Mouse (Mus musculus): ENCODE results near the gene Olfr305. TPM values are rescaled to one million over a fixed set of nuclear protein-coding genes. Genes with fewer than 3 reads are reported as not detected.

Gene Olfr305
- total and polyA plus RNA-seq, 3 experiments, result not detected

- no peak within 1 kb of the TSS for H3K9ac ChIP-seq (ENCODE audit: insufficient read depth, low read depth)
- no peaks in the 10 kb centered on the region for H3K79me2 ChIP-seq (replicated peaks; ENCODE audit: control insufficient read depth, extremely low read depth, insufficient read depth, poor library complexity, severe bottlenecking)
- peaks cover 18% of the 10 kb centered on the region for H3K9me3 ChIP-seq (replicated peaks; ENCODE audit: low read length)
- no peak for TF ChIP-seq ZMIZ1 (IDR thresholded peaks at IDR 0.05; ENCODE audit: low read depth, low read length)
- no peak for TF ChIP-seq GABPA (IDR thresholded peaks at IDR 0.05; ENCODE audit: insufficient replicate concordance, low read depth, low read length)
- no peak for TF ChIP-seq IRF4 (IDR thresholded peaks at IDR 0.05; ENCODE audit: low read depth, low read length)
- no peak for TF ChIP-seq BHLHE40 (IDR thresholded peaks at IDR 0.05; ENCODE audit: low read depth, low read length)
- no peak for TF ChIP-seq MEF2A (IDR thresholded peaks at IDR 0.05; ENCODE audit: borderline replicate concordance, low read depth, low read length)
- TF ChIP-seq MAX (IDR thresholded peaks at IDR 0.05; ENCODE audit: low read length), result no peak
- no peak for TF ChIP-seq TCF12 (IDR thresholded peaks at IDR 0.05; ENCODE audit: low read depth, low read length)
- TF ChIP-seq JUN (IDR thresholded peaks at IDR 0.05; ENCODE audit: insufficient read depth, low read depth, low read length), result no peak
- TF ChIP-seq POLR2AphosphoS2 (IDR thresholded peaks at IDR 0.05; ENCODE audit: low read depth, low read length), result no peak
- TF ChIP-seq CTCF (conservative IDR thresholded peaks at IDR 0.05 in 1 of 2, IDR thresholded peaks at IDR 0.05 in 1 of 2; ENCODE audit: low read depth in 2 of 2, low read length in 2 of 2), result no peak
- no peak for TF ChIP-seq CHD2 (IDR thresholded peaks at IDR 0.05; ENCODE audit: low read length)
- TF ChIP-seq SMC3 (IDR thresholded peaks at IDR 0.05; ENCODE audit: low read depth, low read length), result no peak
- no peak for TF ChIP-seq RAD21 (IDR thresholded peaks at IDR 0.05; ENCODE audit: low read depth, low read length)
- no peak for TF ChIP-seq EP300 (IDR thresholded peaks at IDR 0.05; ENCODE audit: low read length)
- TF ChIP-seq HCFC1 (IDR thresholded peaks at IDR 0.05; ENCODE audit: low read depth, low read length), result no peak
- no peak for TF ChIP-seq ZNF384 (IDR thresholded peaks at IDR 0.05; ENCODE audit: low read depth, low read length)
- TF ChIP-seq POLR2A (IDR thresholded peaks at IDR 0.05; ENCODE audit: low read depth, low read length), result no peak
- dilution Hi-C loops (cut with MboI; ENCODE audit: extremely low pct_ligation_motif_present, extremely low pct_unique_long_range_greater_than_20kb, low sequenced_read_pairs), result no loop called here
- DNase-seq (ENCODE audit: extremely low read depth), result no peak
- H3K27me3 ChIP-seq (replicated peaks), result no peaks in the 10 kb centered on the region
- H3K27ac ChIP-seq (ENCODE audit: insufficient read depth, low read depth), result no peak within 1 kb of the TSS
- no peaks in the 10 kb centered on the region for H3K36me3 ChIP-seq (replicated peaks in 1 of 2; ENCODE audit: control insufficient read depth in 1 of 2, insufficient read depth in 1 of 2, low read length in 1 of 2)
- H3K4me1 ChIP-seq (ENCODE audit: control insufficient read depth in 1 of 2, insufficient read depth in 2 of 2), result no peaks in the 10 kb centered on the region
- H3K4me3 ChIP-seq (replicated peaks in 1 of 3; ENCODE audit: low read depth in 2 of 3, low read length in 2 of 3, poor library complexity in 1 of 3), result no peak within 1 kb of the TSS
- no peak within 1 kb of the TSS for H3K4me2 ChIP-seq (ENCODE audit: insufficient read depth, low read depth, poor library complexity, severe bottlenecking)
- in situ Hi-C loops (cut with MboI; ENCODE audit: low pct_ligation_motif_present, low pct_unique_long_range_greater_than_20kb, low sequenced_read_pairs), result no loop called here
Observed at GRCm38 (mm10) chr7:86397689-86398088, 31.0 kb upstream of the Olfr305 start, which contains the start of gene Olfr303. Olfr303 (minus strand) TSS chr7:86397789.

GRCm38 (mm10) chr7:86386558-86386957 is 19.8 kb upstream of the Olfr305 start, which contains the start of gene Olfr304:
Olfr304 (minus strand) TSS chr7:86386658.
- H3K27ac ChIP-seq (ENCODE audit: insufficient read depth, low read depth), result no peak within 1 kb of the TSS
- no peak within 1 kb of the TSS for H3K4me3 ChIP-seq (replicated peaks in 1 of 3; ENCODE audit: low read depth in 2 of 3, low read length in 2 of 3, poor library complexity in 1 of 3)
- H3K4me1 ChIP-seq (ENCODE audit: control insufficient read depth in 1 of 2, insufficient read depth in 2 of 2), result no peaks in the 10 kb centered on the region
- H3K4me2 ChIP-seq (ENCODE audit: insufficient read depth, low read depth, poor library complexity, severe bottlenecking), result no peak within 1 kb of the TSS
- H3K27me3 ChIP-seq (replicated peaks), result no peaks in the 10 kb centered on the region
- H3K9me3 ChIP-seq (replicated peaks; ENCODE audit: low read length), result peaks cover 8% of the 10 kb centered on the region
- no peaks in the 10 kb centered on the region for H3K79me2 ChIP-seq (replicated peaks; ENCODE audit: control insufficient read depth, extremely low read depth, insufficient read depth, poor library complexity, severe bottlenecking)
- dilution Hi-C loops (cut with MboI; ENCODE audit: extremely low pct_ligation_motif_present, extremely low pct_unique_long_range_greater_than_20kb, low sequenced_read_pairs), result no loop called here
- in situ Hi-C loops (cut with MboI; ENCODE audit: low pct_ligation_motif_present, low pct_unique_long_range_greater_than_20kb, low sequenced_read_pairs), result no loop called here
- TF ChIP-seq POLR2A (IDR thresholded peaks at IDR 0.05; ENCODE audit: low read depth, low read length) (no peak), KAT2A (IDR thresholded peaks at IDR 0.05; ENCODE audit: insufficient replicate concordance, low read length) (no peak), MEF2A (IDR thresholded peaks at IDR 0.05; ENCODE audit: borderline replicate concordance, low read depth, low read length) (no peak), MXI1 (IDR thresholded peaks at IDR 0.05; ENCODE audit: low read depth, low read length) (no peak), SMC3 (IDR thresholded peaks at IDR 0.05; ENCODE audit: low read depth, low read length) (no peak), MYC (IDR thresholded peaks at IDR 0.05; ENCODE audit: low read depth, low read length) (no peak), CTCF (conservative IDR thresholded peaks at IDR 0.05 in 1 of 2, IDR thresholded peaks at IDR 0.05 in 1 of 2; ENCODE audit: low read depth in 2 of 2, low read length in 2 of 2) (no peak)
- H3K9ac ChIP-seq (ENCODE audit: insufficient read depth, low read depth), result no peak within 1 kb of the TSS
- DNase-seq (ENCODE audit: extremely low read depth), result no peak
- no peaks in the 10 kb centered on the region for H3K36me3 ChIP-seq (replicated peaks in 1 of 2; ENCODE audit: control insufficient read depth in 1 of 2, insufficient read depth in 1 of 2, low read length in 1 of 2)

Data from CH12.LX (cell line).